Comparison of ENCODE assay signal across 11 mouse cellular contexts in genomic region chr7:119670925-119671324, GRCm38 (mm10). TPM values are rescaled to one million over a fixed set of nuclear protein-coding genes. Genes with fewer than 3 reads are reported as not detected.
A peak's percentile ranks its signal among the peaks of the same experiment; 100 is the strongest.
DNase-seq lines count a peak whose midpoint lies in the region; ATAC-seq and TF ChIP-seq lines count a peak whose summit lies in the region.
"Had no signal": no experiment of that assay in that cellular context is flagged by ENCODE, and none has a peak within 500 bp of the region (broad histone marks: within the 10 kb centered on the region; RNA-seq: fewer than 3 reads in every experiment).

No protein-coding gene starts in this region.

- H3K4me2 ChIP-seq in intestine, postnatal 0 days (replicated peaks; ENCODE audit: low read depth): no peak overlapping the region
- no peak overlapping the region for H3K4me2 ChIP-seq in intestine, embryonic 15.5 days (replicated peaks)
- H3K4me2 ChIP-seq in forebrain, embryonic 13.5 days: no peak overlapping the region
- H3K4me2 ChIP-seq: hindbrain, embryonic 14.5 days had no signal

- H3K27ac ChIP-seq in intestine, postnatal 0 days (ENCODE audit: low read depth, low read length): no peak overlapping the region
- H3K27ac ChIP-seq in intestine, embryonic 15.5 days: no peak overlapping the region
- no peak overlapping the region for H3K27ac ChIP-seq in forebrain, embryonic 13.5 days
- H3K27ac ChIP-seq: hindbrain, embryonic 14.5 days had no signal

- no peak for ATAC-seq in intestine, postnatal 0 days
- ATAC-seq in intestine, embryonic 15.5 days: no peak
- no peak for ATAC-seq in erythroid progenitor cell, adult 5-6 weeks (replicated peaks; ENCODE audit: low FRiP score, poor library complexity, severe bottlenecking)
- ATAC-seq in forebrain, embryonic 13.5 days: no peak

- no peak overlapping the region for H3K9ac ChIP-seq in intestine, postnatal 0 days (ENCODE audit: low read depth, low read length)
- H3K9ac ChIP-seq in intestine, embryonic 15.5 days: no peak overlapping the region
- H3K9ac ChIP-seq in forebrain, embryonic 13.5 days: no peak overlapping the region
- H3K9ac ChIP-seq: hindbrain, embryonic 14.5 days had no signal

- 49% methylated on average over 6 of the region's 6 CpGs for WGBS in intestine, postnatal 0 days
- WGBS in intestine, embryonic 15.5 days: 49% methylated on average over 6 of the region's 6 CpGs
- WGBS in forebrain, embryonic 13.5 days: 50% methylated on average over 6 of the region's 6 CpGs

- no peaks in the 10 kb centered on the region for H3K27me3 ChIP-seq in intestine, postnatal 0 days (replicated peaks; ENCODE audit: control insufficient read depth, insufficient read depth, low read length)
- H3K27me3 ChIP-seq in intestine, embryonic 15.5 days (replicated peaks): no peaks in the 10 kb centered on the region
- no peaks in the 10 kb centered on the region for H3K27me3 ChIP-seq in forebrain, embryonic 13.5 days

- no peaks in the 10 kb centered on the region for H3K36me3 ChIP-seq in intestine, postnatal 0 days (ENCODE audit: control insufficient read depth, insufficient read depth)
- H3K36me3 ChIP-seq in intestine, embryonic 15.5 days: no peaks in the 10 kb centered on the region
- no peaks in the 10 kb centered on the region for H3K36me3 ChIP-seq in forebrain, embryonic 13.5 days (ENCODE audit: poor library complexity, severe bottlenecking)

- TF ChIP-seq CTCF in intestine, postnatal 0 days (IDR thresholded peaks at IDR 0.05; ENCODE audit: low read depth): peak; percentile 63

- peak; percentile 29 for DNase-seq in right cerebral cortex, postnatal 14 days
- no peak for DNase-seq in right cerebral cortex, postnatal 10 days (ENCODE audit: low spot score in 2 of 2)
- peak; percentile 21 for DNase-seq in adrenal gland, postnatal 25 days
- DNase-seq in retina, postnatal 7 days (ENCODE audit: low read depth, low spot score): peak; percentile 4

- no peaks in the 10 kb centered on the region for H3K9me3 ChIP-seq in intestine, postnatal 0 days (ENCODE audit: control insufficient read depth)
- H3K9me3 ChIP-seq in intestine, embryonic 15.5 days: no peaks in the 10 kb centered on the region
- no peaks in the 10 kb centered on the region for H3K9me3 ChIP-seq in forebrain, embryonic 13.5 days (replicated peaks)

- H3K4me3 ChIP-seq in intestine, postnatal 0 days (ENCODE audit: low read depth, low read length): no peak overlapping the region
- no peak overlapping the region for H3K4me3 ChIP-seq in intestine, embryonic 15.5 days (replicated peaks)
- no peak overlapping the region for H3K4me3 ChIP-seq in forebrain, embryonic 13.5 days

- H3K4me1 ChIP-seq in intestine, postnatal 0 days (replicated peaks; ENCODE audit: control insufficient read depth, insufficient read depth, low read length): no peaks in the 10 kb centered on the region
- H3K4me1 ChIP-seq in intestine, embryonic 15.5 days (replicated peaks): no peaks in the 10 kb centered on the region
- H3K4me1 ChIP-seq in forebrain, embryonic 13.5 days: no peaks in the 10 kb centered on the region

RNA-seq across cellular contexts. Expression of gene Acsm4, which starts 18.9 kb away (rescaled TPM):
- polyA plus RNA-seq in intestine, postnatal 0 days (2015; fragmentation: Nextera tagmentation; extraction: Ambion mirVana): not detected in 2 replicates
- not detected in 2 replicates for polyA plus RNA-seq in intestine, embryonic 15.5 days (2015; fragmentation: Nextera tagmentation; extraction: Ambion mirVana)
- total RNA-seq in adrenal gland, postnatal 25 days (2021): not detected in 2 replicates
- total RNA-seq in erythroid progenitor cell, adult 5-6 weeks (2015; ENCODE audit: low replicate concordance): not detected in 2 replicates
- not detected in 2 replicates for total RNA-seq in erythroid progenitor cell, adult 5-6 weeks (2017; ENCODE audit: low replicate concordance)
- polyA plus RNA-seq in forebrain, embryonic 13.5 days (2015; fragmentation: Nextera tagmentation; extraction: Ambion mirVana): not detected in 2 replicates
- total RNA-seq: neutrophil, adult 5-6 weeks had no signal
- polyA plus RNA-seq: hindbrain, embryonic 14.5 days; liver, embryonic 16.5 days had no signal

RNA-seq across cellular contexts. Expression of gene Thumpd1, which starts 49.7 kb away (rescaled TPM):
- 23.2 and 23.8 TPM in 2 replicates for polyA plus RNA-seq in intestine, postnatal 0 days (2015; fragmentation: Nextera tagmentation; extraction: Ambion mirVana)
- polyA plus RNA-seq in intestine, embryonic 15.5 days (2015; fragmentation: Nextera tagmentation; extraction: Ambion mirVana): 61.9 and 62.9 TPM in 2 replicates
- 31.1 and 35.9 TPM in 2 replicates for total RNA-seq in adrenal gland, postnatal 25 days (2021)
- 7.6 and 12.6 TPM in 2 replicates for total RNA-seq in erythroid progenitor cell, adult 5-6 weeks (2015; ENCODE audit: low replicate concordance)
- 8.9 and 13.3 TPM in 2 replicates for total RNA-seq in erythroid progenitor cell, adult 5-6 weeks (2017; ENCODE audit: low replicate concordance)
- 75.2 and 83.8 TPM in 2 replicates for polyA plus RNA-seq in forebrain, embryonic 13.5 days (2015; fragmentation: Nextera tagmentation; extraction: Ambion mirVana)

Comparison
In these comparisons a context has a peak if more than half of its experiments do, and no peak if none do; other contexts are left out.
1. DNase-seq: peak in right cerebral cortex, postnatal 14 days (single experiment), adrenal gland, postnatal 25 days (single experiment) and retina, postnatal 7 days (single experiment); none in right cerebral cortex, postnatal 10 days (0 of 2).